Mouse (Mus musculus) gonadal fat pad, adult 2 months (tissue): Measurements from ENCODE around the gene Kdm5a. TPM values are rescaled to one million over a fixed set of nuclear protein-coding genes. Genes with fewer than 3 reads are reported as not detected.

ENCODE experiments used
- DNase-seq: peaks from one replicate; pipeline ENCODE4 v3.0.0-alpha.2; 2012; ENCODE audit warnings: low read depth
- polyA plus RNA-seq: library from polyadenylated mRNA; depleted of rRNA; stranded (reverse); fragments of >200 nt; gene quantifications from 2 replicates; pipeline ENCODE4 v1.2.3, GENCODE M21; 2012

Kdm5a gene
- polyA plus RNA-seq, 1 experiment = 6.8 TPM

DNA sequence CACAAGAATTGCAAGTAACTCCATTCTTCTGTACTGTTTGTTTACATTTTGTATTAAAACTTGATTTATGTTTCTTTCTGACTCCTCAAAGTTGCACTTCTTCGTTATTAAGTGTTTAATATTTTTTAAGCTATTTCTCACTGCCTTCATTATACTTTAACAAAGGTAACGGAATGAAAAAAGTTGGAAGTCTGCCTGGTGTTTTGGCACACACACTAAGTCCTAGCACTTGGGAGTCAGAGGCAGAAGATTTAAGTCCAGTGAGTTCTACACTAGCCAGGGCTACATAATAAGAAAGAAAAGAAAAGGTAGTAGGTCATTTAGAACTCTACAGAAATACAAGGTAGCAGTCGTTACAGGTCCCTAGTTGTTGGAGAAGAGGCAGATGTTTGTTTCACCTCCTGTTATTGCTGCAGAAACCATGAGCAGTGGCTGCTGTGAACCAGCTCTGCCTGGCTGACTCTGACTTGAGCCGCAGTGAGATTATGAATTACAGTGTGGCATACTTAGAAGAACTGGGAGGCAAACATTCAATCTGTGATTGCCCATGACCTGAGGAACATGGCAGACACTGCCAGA is 78.3 kb downstream of the Kdm5a start:
- no peak for DNase-seq

DNA sequence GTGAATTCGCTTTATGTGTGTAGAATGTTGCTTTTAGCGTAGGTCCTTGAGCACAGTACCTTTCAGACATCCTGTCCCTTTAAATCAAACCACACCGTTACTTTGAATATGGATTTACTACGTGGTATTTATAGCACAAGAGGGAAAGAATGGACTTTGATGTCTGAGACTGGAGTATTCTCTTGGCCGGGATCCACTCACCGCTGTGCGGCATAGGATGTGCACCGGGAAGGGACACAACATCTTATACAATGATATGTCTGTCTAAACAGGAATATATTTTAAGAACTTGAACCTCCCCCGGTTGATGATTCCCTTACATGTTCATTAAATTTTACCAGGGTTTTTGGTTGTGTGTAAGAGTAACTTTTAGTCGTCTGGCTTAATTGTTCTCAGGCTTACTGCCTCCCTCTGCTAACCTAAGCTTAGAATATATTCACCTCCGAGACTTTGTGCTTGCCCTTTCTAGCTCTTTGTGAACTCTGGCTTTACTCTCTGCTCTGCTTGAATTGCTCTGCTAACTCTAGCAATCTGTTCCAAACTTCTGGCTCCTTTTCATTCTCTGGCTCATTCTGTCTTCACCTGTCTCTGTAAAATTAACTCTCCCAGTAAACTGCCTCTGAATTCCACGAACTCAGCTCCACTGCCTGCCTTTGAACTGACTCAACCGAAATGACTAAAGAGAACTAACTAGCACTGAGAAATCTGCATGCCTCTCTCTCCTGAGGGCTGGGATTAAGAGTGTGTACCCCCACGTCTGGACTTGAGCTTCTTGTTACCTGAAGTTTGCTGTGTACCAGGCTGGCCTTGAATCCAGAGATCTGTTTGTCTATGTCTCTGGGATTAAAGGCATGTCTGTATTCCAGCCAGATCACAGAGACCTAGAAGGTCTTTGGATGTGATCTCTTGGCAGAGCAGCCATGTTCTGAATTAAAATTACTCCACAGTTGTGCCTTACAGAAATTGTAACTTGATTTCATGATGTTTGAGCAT is 79.7 kb downstream of the Kdm5a start:
- DNase-seq = no peak

DNA sequence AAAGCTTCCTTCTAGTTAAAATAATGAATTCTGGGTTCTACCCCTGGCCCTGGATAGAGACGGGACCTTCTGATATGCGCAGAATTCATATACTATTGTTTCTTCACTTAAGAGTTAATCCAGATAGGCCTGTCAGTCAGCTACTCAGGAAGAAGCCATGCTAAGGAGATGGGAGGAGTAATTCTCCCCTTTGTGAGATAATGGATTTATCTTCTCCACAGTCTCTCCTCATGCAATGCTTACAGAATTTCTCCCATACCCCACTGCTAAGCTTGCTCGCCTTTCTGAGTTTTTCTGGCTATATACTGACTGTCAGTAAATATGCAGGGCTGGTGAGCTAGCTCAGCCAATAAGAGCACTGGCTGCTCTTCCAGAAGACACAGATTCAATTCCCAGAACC is 86.3 kb downstream of the Kdm5a start:
- no peak for DNase-seq

DNA sequence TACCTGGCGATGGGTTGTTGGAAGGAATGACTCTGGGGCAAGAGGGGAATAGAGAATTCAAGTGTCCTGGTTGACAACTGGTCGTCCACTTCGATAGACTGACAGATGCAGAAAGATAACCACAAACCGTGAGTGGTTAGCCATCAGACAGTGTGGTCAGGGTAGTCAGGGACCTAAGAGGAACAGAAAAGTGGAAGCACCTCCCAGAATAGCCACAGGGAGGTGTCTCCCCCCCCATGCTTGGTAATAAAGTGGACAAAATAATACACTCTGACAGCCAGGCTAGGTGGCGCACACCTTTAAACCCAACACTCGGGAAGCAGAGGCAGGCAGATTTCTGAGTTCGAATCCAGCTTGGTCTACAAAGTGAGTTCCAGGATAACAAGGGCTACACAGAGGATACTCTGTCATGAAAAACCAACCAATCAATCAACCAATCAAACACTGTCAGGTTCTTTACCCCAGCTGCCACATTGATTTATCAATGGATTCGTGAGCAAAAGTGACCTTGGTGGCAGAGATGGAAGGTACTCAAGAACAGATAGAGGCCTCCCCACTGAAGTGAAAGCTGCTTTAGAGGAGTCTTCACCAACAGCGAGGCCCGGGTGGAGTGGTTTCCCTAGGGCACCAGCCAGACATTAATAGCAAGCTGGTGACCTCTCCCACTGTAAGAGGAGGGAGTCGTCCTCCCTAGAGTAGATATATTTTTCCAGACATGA is 88.6 kb downstream of the Kdm5a start:
- DNase-seq = no peak

DNA sequence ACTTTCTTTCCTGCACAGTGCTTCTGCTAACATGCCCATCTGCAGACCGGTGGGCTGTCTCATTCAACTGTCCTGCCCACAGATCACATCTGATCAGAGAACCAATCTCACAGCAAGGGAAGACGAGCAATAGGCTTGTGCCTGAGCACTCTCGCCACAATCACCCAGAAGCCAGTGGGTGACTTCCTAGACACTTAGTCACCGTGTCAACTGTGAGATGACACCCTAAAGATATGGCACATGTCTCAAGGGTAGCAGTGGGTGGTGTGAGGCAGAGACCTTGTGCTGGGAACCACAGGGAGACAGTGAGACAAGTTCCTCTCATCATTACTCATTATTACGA is 89.2 kb downstream of the Kdm5a start:
- DNase-seq = no peak

DNA sequence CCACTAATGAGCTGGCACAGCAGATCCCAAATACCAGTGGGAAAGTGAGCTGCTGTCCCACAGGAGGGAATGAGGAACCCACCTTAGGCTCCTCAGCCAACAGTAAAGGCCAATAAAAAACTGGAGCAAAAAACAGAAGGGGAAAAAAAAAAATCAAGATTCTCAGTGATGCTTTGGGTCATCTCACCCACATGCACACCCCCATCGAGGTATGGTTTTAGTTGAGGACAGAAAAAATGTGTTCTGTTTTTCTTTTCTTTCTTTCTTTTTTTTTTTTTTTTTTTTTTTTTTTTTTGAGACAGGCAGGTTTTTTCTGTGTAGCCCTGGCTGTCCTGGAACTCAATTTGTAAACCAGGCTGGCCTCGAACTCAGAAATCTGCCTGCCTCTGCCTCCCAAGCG is 89.6 kb downstream of the Kdm5a start:
- no peak for DNase-seq

DNA sequence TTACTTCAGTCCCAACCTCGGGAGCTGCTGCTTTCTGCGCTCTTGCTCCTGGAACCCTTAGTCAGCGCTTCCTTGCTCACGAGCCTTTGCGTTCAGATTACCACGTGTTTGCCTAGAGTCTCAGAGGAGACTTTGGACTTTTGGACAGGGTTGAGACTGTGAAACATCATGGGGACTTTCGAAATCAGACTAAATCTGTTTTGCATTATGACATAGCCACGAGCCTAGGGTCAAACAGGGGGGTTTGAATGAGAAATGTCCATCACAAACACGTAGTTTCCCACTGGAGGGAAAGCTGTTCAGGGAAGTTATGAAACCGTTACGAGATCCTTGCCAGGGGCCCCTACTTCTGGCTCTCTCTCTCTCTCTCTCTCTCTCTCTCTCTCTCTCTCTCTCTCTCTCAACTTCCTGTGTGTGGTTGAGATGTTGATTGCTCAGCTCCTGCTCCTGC is 90.7 kb downstream of the Kdm5a start:
- DNase-seq = no peak

DNA sequence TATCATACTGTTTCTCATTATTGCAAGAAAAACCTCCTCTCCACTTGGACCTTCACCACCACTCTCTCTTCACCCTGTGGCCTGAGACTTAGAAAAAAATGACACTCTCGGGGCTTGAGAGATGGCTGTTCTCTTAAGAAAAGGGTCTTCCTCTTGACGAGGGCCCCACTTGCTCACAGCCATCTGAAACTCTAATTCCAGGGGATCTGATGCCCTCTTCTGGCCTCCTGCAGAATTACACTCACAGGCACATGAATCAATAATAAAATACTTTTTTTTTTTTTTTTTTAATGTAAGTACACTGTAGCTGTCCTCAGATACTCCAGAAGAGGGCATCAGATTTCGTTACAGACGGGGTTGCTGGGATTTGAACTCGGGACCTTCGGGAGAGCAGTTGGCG is 93.2 kb downstream of the Kdm5a start:
- no peak for DNase-seq

DNA sequence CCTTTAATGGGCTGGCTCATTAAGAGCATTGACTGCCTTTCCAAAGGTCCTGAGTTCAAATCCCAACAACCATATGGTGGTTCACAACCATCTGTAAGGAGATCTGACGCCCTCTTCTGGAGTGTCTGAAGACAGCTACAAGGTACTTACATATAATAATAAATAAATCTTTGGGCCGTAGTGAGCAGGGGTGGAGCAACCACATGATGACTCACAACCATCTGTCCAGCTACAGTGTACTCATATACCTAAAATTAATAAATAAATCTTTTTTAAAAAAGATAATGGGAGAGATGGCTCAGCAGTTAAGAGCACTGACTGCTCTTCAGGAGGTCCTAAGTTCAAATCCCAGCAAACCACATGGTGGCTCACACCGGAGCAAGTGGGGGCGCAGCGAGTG is 93.8 kb downstream of the Kdm5a start:
- DNase-seq = no peak

DNA sequence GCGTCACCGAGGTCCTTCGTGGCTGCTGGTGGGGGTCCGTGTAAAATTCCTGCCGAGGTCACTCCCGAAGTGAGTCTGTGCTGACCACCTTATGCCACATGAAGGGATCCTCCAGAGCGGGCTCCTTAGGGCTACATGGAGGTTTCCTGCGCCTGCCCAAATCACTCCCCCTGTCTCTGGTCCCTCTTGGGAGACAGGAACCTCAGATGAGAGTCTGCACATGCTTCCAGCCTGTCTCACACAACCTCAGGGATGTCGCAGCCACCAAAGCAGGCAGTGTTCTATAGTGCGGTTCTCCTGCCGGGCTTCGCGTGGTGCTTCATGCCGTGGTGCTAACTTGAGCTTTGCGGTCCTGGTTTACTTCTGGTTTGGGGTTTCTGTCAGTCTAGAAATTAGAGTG is 97.3 kb downstream of the Kdm5a start:
- DNase-seq = no peak

DNA sequence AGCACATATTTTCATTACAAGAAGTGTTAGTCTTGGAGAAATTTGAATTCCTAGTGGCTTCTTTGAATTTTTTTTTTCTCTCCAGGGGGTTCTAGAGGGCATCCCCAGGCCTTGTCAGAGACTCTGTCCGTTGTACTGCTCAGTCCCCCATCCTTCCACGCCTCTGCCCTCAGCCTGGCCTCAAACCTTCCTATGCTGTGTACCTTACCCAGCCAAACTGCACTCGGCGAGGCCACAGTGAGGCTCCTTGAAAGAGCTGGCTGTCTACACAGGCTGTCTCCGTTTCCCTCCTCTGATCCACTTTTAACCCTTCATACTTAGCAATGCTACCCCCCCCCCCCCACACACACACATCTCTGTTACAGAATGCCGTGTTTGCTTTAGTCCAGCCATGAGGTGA is 98.3 kb downstream of the Kdm5a start:
- DNase-seq = no peak

DNA sequence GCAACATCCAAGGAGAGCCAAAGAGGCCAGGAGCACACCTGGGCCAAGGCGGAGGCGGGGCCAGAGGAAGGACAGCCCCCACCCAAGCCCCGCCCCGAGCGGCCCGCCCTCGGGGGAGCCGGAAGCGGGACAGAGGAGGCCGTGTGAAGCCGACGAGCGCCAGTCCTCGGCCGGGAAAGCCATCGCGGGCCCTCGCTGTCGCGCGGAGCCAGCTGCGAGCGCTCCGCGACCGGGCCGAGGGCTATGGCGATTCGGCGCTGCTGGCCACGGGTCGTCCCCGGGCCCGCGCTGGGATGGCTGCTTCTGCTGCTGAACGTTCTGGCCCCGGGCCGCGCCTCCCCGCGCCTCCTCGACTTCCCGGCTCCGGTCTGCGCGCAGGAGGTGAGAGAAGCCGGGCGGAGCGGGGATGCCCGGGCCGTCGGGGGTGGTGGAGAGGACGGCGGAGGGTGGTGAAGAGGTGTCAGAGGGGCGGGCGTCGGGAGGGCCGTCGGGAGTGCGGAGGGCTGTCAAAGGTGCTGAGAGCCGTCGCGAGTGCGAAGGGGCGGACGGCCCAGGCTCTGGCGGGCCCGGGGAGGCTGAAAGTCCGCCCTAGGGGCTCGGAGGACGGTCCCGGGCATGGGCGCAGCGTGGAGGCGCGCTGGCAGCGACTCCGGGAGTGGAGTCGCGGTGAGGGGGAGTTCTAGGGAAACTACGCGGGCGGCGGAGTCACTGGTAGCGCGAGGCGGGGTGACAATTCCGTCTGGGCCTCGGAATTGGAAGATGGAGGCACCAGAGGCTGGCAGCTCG is 99.4 kb downstream of the Kdm5a start, which contains the start of gene Il17ra:
Gene Il17ra (plus strand): TSS at position 162 of the 786 bp plus-strand sequence.
- peak; percentile 26 for DNase-seq

DNA sequence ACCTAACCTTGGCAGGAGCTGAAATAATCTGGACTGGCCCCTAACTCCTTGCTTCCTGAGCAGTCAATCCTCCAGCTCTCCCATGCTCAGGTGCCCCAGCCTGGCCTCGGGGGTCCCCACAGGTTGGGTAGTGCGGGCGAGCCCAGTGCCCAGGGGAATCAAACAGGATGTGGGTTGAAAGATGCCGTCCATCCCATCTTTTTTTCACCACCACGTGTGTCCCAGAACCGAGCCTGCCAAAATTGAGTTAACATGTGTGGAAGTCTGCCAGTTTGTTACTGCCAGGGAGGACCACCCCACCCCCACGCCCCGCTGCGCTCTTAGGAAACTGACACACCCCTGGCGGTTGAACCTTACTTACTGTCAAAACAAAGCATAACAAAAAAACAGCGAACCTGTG is 100.0 kb downstream of the Kdm5a start:
- DNase-seq = no peak

DNA sequence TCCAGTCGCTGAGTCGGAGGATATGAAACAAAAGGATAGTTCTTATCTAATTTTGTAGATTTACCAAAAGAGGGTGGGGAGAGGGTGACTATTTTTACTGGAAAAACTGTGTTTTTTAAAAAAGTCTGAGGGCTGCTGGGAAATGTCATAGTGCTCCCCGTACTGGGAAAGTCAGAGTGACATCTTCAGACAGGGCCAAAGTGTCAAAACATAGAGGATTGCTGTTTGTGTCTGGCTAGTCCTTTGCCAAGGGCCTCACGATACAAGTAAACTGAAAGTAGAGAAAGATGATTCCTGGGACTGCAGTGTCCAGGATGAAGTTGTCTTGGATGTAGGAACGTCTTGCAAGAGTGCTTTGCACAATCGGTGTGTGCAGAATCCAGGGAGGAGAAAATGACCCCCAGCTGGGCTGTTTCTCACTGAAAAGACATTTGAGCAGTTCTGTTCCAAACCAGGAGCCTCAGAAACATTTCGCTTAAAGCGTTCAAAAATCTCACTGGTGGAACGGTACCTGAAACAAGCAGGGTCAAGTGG is 100.5 kb downstream of the Kdm5a start:
- DNase-seq = no peak

DNA sequence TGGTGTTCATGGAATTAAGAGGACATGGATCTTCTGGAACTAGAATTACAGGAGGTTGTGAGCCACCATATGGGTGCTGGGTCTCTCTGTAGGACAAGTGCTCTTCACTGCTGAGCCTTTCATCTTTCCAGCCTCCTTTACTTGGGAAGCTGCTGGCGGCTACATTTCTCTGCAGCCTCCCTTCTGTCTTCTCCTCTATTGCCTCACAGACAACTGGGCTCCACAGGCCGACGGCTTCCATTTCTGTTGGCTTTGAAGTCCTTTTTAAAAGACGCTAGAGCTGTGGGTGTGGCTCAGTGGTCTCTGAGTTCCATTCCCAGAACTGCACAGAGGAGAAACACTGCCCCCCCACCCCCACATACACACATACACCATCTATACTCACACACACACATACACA is 101.5 kb downstream of the Kdm5a start:
- no peak for DNase-seq

DNA sequence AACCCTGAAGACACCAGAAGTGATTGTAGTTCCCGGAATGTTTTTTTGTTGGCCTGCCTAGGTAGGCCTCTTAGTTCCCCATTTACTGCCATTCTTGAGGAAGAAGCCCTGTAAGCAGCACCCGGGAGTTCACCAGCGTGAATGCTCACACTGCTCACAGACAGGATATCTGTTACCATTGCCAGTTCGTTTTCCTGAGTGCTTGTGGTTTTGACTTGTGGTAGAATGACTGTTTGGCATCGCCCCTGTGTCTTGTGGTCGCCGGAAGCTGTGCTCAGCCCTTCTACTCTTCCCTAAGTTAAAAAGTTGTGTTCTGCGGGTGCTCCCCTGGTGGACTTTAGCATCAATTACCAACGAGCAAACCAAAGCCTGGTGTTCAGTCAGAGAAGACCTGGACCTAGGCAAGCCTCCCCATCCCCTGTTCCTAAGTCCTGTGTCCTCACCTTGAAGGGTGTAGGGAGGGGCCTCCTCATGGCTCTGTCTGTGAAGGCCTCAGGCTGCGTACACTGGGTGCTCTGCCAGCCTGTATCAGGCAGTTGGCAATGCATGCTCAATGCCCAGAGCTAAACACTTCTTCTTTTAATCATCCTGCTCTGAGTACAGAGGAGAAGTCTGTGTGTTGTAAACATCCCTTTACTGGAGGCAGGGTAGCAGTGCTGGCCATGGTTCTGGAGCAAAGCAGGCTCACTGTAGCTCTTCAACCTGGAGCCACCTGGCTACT is 102.8 kb downstream of the Kdm5a start:
- DNase-seq = no peak

DNA sequence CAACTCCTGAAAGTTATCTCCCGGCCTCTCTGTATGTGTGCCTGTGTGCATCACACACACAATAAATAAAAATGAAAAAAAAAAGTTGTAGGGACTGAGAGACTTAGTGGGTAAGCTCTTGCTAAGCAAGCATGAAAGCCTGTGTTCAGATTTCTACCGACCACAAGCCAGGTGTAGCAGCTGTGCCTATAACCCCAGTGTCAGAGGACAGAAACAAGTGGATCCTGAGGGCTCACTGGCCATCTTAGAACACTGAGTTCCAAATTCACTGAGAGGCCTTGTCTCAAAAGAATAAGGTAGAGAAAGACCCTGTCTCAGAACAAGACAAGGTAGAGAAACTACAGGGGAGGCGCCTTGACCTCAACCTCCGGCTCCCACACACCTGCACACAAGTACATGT is 104.3 kb downstream of the Kdm5a start:
- DNase-seq = no peak

DNA sequence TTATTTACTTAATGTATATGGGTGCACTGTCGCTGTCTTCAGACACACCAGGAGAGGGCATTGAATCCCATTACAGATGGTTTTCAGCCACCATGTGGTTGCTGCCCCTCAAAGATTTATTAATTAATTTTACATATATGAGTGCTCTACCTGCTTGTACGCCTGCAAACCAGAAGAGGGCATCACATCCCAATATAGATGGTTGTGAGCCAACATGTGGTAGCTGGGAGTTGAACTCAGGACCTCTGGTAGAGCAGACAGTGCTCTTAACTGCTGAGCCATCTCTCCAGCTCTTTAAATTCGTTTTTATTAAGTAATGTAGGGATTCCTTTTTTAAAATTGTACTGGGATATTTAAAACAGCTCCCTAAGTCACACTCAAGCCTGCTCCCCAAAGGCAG is 105.3 kb downstream of the Kdm5a start:
- DNase-seq = no peak

DNA sequence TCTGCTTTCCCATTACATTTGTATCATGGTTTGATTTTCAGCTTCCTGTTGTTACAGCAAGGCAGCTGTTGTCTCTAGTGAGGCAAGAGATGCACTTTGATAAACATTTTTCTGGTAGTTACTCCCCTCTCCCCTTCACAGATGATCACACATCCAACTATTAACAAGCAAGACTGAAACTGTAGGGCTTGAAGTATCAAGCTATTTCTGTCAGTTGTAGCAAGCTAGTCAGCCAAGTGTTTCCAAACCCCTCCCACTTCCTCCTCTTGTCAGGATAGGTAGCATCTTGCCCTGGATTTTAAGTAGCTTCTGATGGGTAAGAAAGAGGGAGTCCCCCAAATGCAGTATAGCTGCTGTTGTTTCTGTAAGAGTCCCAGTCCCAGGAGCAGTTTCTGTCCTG is 105.8 kb downstream of the Kdm5a start:
- DNase-seq = no peak

DNA sequence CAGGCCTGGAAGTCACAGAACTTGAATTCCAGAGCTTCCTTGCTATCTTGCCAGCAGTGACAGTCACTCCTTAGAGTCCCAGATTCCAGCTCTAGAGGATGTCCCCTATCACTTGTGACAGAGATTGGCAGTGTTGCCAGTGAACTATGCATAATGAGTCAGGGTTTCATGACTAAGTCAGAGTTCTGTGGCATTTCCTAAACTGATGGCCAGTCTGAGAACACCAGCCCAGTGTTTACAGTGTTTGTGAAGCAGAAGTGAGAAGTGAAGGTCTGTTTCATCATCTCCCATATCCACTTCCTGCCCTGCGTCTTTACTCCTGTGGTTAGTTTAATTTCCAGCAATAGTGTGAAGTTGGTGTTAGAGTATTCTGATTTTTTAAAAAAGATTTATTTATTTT is 106.7 kb downstream of the Kdm5a start:
- DNase-seq = no peak

DNA sequence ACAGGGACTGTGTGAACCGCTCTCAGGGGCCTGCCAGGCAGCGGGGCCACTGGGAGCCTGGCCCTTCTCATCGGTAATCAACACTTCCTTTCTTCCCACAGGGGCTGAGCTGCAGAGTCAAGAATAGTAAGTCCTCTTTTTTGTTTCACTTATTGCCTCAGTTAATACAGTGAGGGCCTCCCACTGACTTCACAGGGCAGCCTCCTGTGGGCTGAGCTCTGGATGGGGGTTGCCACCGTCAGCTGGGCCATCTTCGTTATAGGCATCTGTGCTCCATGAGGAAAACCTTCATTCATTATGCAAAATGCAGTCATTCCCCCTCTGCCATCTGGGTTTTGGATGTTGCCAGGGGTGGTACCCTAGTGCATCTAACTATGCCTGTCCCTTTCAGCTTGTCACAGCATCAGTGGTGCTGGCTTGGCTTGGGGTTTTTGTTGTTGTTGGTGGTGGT is 108.1 kb downstream of the Kdm5a start:
- no peak for DNase-seq
